Mouse (Mus musculus) intestine, embryonic 15.5 days (tissue): ENCODE results near the gene Ubr4. TPM values are rescaled to one million over a fixed set of nuclear protein-coding genes. Genes with fewer than 3 reads are reported as not detected.

ENCODE experiments used
- ATAC-seq: fragments of 200-750 bp; cut with Nextera tagmentation; 2 replicates; pipeline ENCODE4 v1.8.0; 2017; ENCODE audit warnings: moderate TSS enrichment, moderate library complexity
- H3K27ac ChIP-seq: fragments of 300-500 bp; sonication (generic); 2 replicates; pipeline ENCODE4 v1.5.1; 2015; ENCODE audit warnings: mild to moderate bottlenecking, inconsistent platforms
- H3K27me3 ChIP-seq: fragments of 300-500 bp; sonication (generic); replicated peaks from 2 replicates; pipeline ENCODE4 v1.6.1; 2015; ENCODE audit warnings: inconsistent platforms
- H3K36me3 ChIP-seq: fragments of 300-500 bp; sonication (generic); 2 replicates; pipeline ENCODE4 v1.6.1; 2015; ENCODE audit warnings: inconsistent platforms
- H3K4me1 ChIP-seq: fragments of 300-500 bp; sonication (generic); replicated peaks from 2 replicates; pipeline ENCODE4 v1.6.1; 2015; ENCODE audit warnings: inconsistent platforms
- H3K4me2 ChIP-seq: fragments of 300-500 bp; sonication (generic); replicated peaks from 2 replicates; pipeline ENCODE4 v1.6.1; 2015; ENCODE audit warnings: mild to moderate bottlenecking, inconsistent platforms
- H3K4me3 ChIP-seq: fragments of 300-500 bp; sonication (generic); replicated peaks from 2 replicates; pipeline ENCODE4 v1.5.1; 2015; ENCODE audit warnings: inconsistent platforms
- H3K9ac ChIP-seq: fragments of 300-500 bp; sonication (generic); 2 replicates; pipeline ENCODE4 v1.6.1; 2015; ENCODE audit warnings: inconsistent platforms
- H3K9me3 ChIP-seq: fragments of 300-500 bp; sonication (generic); 2 replicates; pipeline ENCODE4 v1.6.1; 2016; ENCODE audit warnings: inconsistent platforms
- WGBS: fragments of 180-500 bp; shearing (Covaris S2); methylation state at CpG from one replicate; pipeline ENCODE4 v1.1.7; 2015; 5-methylcytosine and 5-hydroxymethylcytosine counted together
- polyA plus RNA-seq: library from polyadenylated mRNA; unstranded; fragments of >200 nt; fragmentation: Nextera tagmentation; extraction: Ambion mirVana; gene quantifications from 2 replicates; pipeline ENCODE4 v1.2.1, GENCODE M21; 2015

The Ubr4 gene
- polyA plus RNA-seq, 1 experiment from 2014 or later: 52.7 TPM

- peak; percentile 87 for ATAC-seq
- no peak overlapping the region; the same call in 1 of the 2 replicates for H3K9ac ChIP-seq
- no peak overlapping the region for H3K4me3 ChIP-seq
- no peaks in the 10 kb centered on the region for H3K27me3 ChIP-seq
- peak overlapping the region; percentile 32; the same call in 1 of the 2 replicates for H3K27ac ChIP-seq
- 22% methylated on average over 12 of the region's 12 CpGs for WGBS
- no peaks in the 10 kb centered on the region for H3K9me3 ChIP-seq
- H3K4me2 ChIP-seq: peak overlapping the region; percentile 23; the same call in 1 of the 2 replicates
- no peaks in the 10 kb centered on the region for H3K36me3 ChIP-seq
- H3K4me1 ChIP-seq: peaks cover 8% of the 10 kb centered on the region
Observed at GRCm38 (mm10) chr4:139535127-139535695, 182.8 kb downstream of the Ubr4 start.

GRCm38 (mm10) chr4:139535719-139536118 lies 183.3 kb downstream of the Ubr4 start:
- no peak overlapping the region; the same call in 1 of the 2 replicates for H3K9ac ChIP-seq
- peak overlapping the region; percentile 32; the same call in 1 of the 2 replicates for H3K27ac ChIP-seq
- H3K36me3 ChIP-seq: no peaks in the 10 kb centered on the region
- no peaks in the 10 kb centered on the region for H3K9me3 ChIP-seq
- H3K27me3 ChIP-seq: no peaks in the 10 kb centered on the region
- H3K4me3 ChIP-seq: no peak overlapping the region
- peak overlapping the region; percentile 23; the same call in 1 of the 2 replicates for H3K4me2 ChIP-seq
- H3K4me1 ChIP-seq: peaks cover 8% of the 10 kb centered on the region
- WGBS: 54% methylated on average over 7 of the region's 7 CpGs
- peak; percentile 14; the same call in 1 of the 2 replicates for ATAC-seq

- H3K27ac ChIP-seq: no peak overlapping the region
- 85% methylated on average over 9 of the region's 9 CpGs for WGBS
- H3K4me1 ChIP-seq: peaks cover 8% of the 10 kb centered on the region
- no peak overlapping the region for H3K4me3 ChIP-seq
- ATAC-seq: no peak
- no peaks in the 10 kb centered on the region for H3K9me3 ChIP-seq
- H3K36me3 ChIP-seq: no peaks in the 10 kb centered on the region
- no peak overlapping the region for H3K9ac ChIP-seq
- H3K27me3 ChIP-seq: no peaks in the 10 kb centered on the region
- H3K4me2 ChIP-seq: no peak overlapping the region
Observed at GRCm38 (mm10) chr4:139536706-139537105, 184.3 kb downstream of the Ubr4 start.

Other genes with a start within 250 kb of the Ubr4 start
- 640 and 702 TPM in 2 replicates for gene Minos1, start 221.5 kb upstream of the Ubr4 start, polyA plus RNA-seq
- 410 and 425 TPM in 2 replicates for gene Capzb, start 159.7 kb upstream of the Ubr4 start, polyA plus RNA-seq
- gene Pqlc2, start 41.9 kb upstream of the Ubr4 start, polyA plus RNA-seq: 19.3 and 23.3 TPM in 2 replicates
- gene Akr7a5, start 41.9 kb upstream of the Ubr4 start, polyA plus RNA-seq: 170 and 186 TPM in 2 replicates
- 119 and 122 TPM in 2 replicates for gene Mrto4, start within 50 bp of the Ubr4 start, polyA plus RNA-seq
- 21.2 TPM in 2 replicates for gene Emc1, start within 50 bp of the Ubr4 start, polyA plus RNA-seq
- gene Iffo2, start 177.9 kb downstream of the Ubr4 start, polyA plus RNA-seq: 2.9 and 3.2 TPM in 2 replicates